Mouse (Mus musculus): Measurements from ENCODE around the gene Hoxa6. TPM values are rescaled to one million over a fixed set of nuclear protein-coding genes. Genes with fewer than 3 reads are reported as not detected.

Hoxa6 gene
- polyA plus RNA-seq, 1 experiment from 2014 or later: not detected

DNA sequence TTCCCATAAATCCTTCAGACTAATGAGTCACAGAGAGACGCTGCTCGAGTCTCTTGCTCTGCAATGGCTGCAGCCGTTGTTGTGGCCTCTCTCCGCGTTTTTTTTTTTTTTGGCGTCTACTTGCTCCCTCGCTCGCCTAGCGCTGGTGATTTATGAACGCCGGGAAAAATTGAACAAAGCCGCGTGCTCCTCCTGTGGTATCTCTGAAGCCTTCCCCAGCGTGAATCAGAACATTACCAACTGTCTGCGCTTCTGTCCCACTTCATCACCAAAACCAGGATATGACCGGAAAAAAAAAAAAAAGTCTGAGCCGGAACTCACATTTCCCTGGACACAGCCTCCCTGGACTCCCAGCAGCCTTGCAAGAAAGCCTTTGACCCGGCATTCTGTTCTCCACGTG lies 23.3 kb downstream of the Hoxa6 start:
- no peaks in the 10 kb centered on the region for H3K4me1 ChIP-seq
- no peak overlapping the region for H3K4me2 ChIP-seq (replicated peaks)

DNA sequence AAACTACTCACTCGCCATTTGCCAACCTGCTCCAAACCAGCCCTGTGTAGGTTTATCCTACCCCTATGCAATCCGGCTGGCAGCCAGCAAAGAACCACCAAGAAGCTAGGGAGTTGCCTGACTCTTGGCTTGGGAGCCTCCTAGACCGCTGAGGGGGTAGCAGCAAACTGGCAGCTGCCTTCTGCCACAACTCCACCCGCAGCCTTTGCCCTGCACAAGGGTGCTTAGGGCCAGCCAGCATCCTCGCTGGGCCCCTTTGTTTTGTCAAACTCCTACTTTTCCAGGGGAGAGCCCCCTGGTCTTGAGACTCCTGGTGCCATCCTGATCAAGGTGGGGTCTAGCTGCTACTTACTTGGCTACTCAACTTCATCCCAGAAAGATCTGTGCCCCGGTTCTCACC lies 23.9 kb downstream of the Hoxa6 start:
- Histone ChIP-seq H3K4me2 (replicated peaks) (no peak overlapping the region), H3K9ac (no peak overlapping the region), H3K27ac (no peak overlapping the region), H3K4me1 (no peaks in the 10 kb centered on the region), H3K27me3 (peaks cover 100% of the 10 kb centered on the region), H3K36me3 (no peaks in the 10 kb centered on the region), H3K4me3 (no peak overlapping the region), H3K9me3 (no peaks in the 10 kb centered on the region)
- 2% methylated on average over 6 of the region's 6 CpGs for WGBS
- no peak for ATAC-seq (ENCODE audit: insufficient number of reproducible peaks, insufficient read depth, low FRiP score, low TSS enrichment)

More for the DNA sequence above, 23.3 kb downstream of the Hoxa6 start:
- H3K4me3 ChIP-seq: no peak overlapping the region
- 1% methylated on average over 19 of the region's 19 CpGs for WGBS
- peaks cover 100% of the 10 kb centered on the region for H3K27me3 ChIP-seq
- no peak overlapping the region for H3K27ac ChIP-seq
- no peaks in the 10 kb centered on the region for H3K9me3 ChIP-seq
- ATAC-seq (ENCODE audit: insufficient number of reproducible peaks, insufficient read depth, low FRiP score, low TSS enrichment): no peak
- H3K36me3 ChIP-seq: no peaks in the 10 kb centered on the region
- H3K9ac ChIP-seq: no peak overlapping the region

GRCm38 (mm10) chr6:52183311-52184080 lies 25.0 kb downstream of the Hoxa6 start:
- Histone ChIP-seq H3K4me2 (replicated peaks) (no peak overlapping the region), H3K27me3 (peaks cover 100% of the 10 kb centered on the region), H3K9ac (no peak overlapping the region), H3K4me3 (no peak overlapping the region), H3K27ac (no peak overlapping the region), H3K4me1 (no peaks in the 10 kb centered on the region), H3K9me3 (no peaks in the 10 kb centered on the region), H3K36me3 (no peaks in the 10 kb centered on the region)
- no peak for ATAC-seq (ENCODE audit: insufficient number of reproducible peaks, insufficient read depth, low FRiP score, low TSS enrichment)
- WGBS: 7% methylated on average over 10 of the region's 10 CpGs

DNA sequence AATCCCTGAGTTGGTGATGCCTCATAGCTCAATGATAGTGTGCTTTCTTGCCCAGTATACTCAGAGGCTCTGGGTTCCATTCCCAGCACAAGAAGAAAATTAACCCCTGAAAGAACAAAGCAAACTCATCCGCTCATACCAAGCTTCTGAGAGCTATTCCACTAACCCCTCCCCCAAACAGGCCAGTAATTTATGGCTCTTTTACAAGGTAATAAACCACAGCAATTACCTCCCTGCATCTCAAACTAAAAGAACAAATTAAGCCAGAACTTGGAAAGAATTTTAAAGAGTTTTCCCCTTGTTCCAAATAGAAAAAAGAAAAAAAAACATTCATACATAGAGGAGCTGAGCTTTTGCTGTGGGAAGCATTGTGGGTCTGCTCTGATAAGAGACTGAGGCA lies 25.7 kb downstream of the Hoxa6 start:
- Histone ChIP-seq H3K27ac (no peak overlapping the region), H3K4me2 (replicated peaks) (no peak overlapping the region), H3K4me3 (no peak overlapping the region), H3K4me1 (no peaks in the 10 kb centered on the region), H3K27me3 (peaks cover 100% of the 10 kb centered on the region), H3K9ac (no peak overlapping the region), H3K9me3 (no peaks in the 10 kb centered on the region), H3K36me3 (no peaks in the 10 kb centered on the region)
- 3% methylated on average over 1 of the region's 1 CpGs for WGBS
- no peak for ATAC-seq (ENCODE audit: insufficient number of reproducible peaks, insufficient read depth, low FRiP score, low TSS enrichment)

DNA sequence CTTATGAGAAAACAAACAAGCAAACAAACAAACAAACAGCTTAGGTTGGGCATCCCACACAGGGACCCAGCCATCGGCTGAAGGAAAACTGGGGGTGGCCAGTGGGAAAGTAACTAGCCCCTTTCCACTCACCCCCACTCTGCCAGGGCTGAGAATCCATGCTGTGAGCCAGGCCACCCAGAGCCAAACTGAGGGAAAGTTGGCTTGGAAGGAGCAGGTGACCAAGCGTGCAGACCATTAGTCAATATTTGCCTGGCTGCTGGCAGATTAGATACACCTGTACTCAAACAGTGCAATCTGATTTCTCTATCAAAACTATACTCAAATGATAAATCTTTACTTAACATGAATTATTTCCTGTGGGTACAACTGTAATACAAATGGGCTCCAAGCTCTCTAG lies 26.5 kb downstream of the Hoxa6 start:
- no peaks in the 10 kb centered on the region for H3K36me3 ChIP-seq
- H3K4me2 ChIP-seq (replicated peaks): no peak overlapping the region
- WGBS: 16% methylated on average over 2 of the region's 2 CpGs
- peaks cover 99% of the 10 kb centered on the region for H3K27me3 ChIP-seq
- H3K9ac ChIP-seq: no peak overlapping the region
- no peaks in the 10 kb centered on the region for H3K9me3 ChIP-seq
- no peak overlapping the region for H3K4me3 ChIP-seq
- H3K27ac ChIP-seq: no peak overlapping the region
- ATAC-seq (ENCODE audit: insufficient number of reproducible peaks, insufficient read depth, low FRiP score, low TSS enrichment): no peak
- H3K4me1 ChIP-seq: no peaks in the 10 kb centered on the region

DNA sequence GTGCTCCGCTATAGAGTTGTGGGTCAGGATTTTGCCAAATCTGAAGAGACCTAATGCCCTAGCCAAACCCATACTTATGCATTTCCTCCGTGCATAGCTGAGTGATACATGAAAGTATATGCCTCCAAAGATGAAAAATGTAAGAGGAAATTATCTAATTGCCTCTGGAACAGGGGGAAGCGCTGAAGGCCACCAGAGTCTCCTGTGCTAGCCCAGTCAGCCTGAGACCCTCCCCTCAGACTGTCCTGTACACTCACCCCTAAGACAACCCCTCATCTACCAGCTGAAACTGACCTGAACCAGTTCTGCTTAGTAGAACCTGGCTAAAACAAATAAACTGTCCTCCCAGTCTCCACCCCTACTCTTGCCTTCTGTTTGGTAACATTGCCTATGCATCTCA lies 27.8 kb downstream of the Hoxa6 start:
- H3K36me3 ChIP-seq: no peaks in the 10 kb centered on the region
- ATAC-seq (ENCODE audit: insufficient number of reproducible peaks, insufficient read depth, low FRiP score, low TSS enrichment): no peak
- no peak overlapping the region for H3K9ac ChIP-seq
- WGBS: 3% methylated on average over 3 of the region's 3 CpGs
- H3K27ac ChIP-seq: no peak overlapping the region
- H3K27me3 ChIP-seq: peaks cover 99% of the 10 kb centered on the region
- no peaks in the 10 kb centered on the region for H3K4me1 ChIP-seq
- H3K4me2 ChIP-seq (replicated peaks): no peak overlapping the region
- H3K4me3 ChIP-seq: no peak overlapping the region
- H3K9me3 ChIP-seq: no peaks in the 10 kb centered on the region

DNA sequence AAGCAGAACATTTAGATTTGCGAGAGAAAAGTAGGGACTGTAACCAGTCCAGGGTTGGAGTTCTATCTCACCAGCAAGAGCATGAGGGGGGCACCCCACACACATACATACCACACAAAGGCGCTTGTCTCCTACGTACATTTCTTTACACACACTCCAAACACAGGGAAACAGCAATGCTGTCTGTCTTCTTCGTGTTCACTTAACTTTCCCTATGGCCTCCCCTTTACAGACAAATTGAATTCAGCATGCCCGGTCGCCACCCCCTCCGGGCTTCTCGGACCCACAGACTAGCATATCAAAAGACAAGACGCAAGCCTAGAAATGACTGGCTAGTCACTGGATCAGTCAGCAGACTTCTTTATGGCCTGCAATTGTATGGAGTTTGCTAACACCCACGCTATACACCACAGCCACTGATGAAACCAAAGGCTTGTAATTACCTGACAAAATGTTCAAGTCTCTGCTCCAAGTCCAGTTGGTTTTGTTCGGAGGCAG lies 28.3 kb downstream of the Hoxa6 start:
- H3K4me2 ChIP-seq (replicated peaks): no peak overlapping the region
- peaks cover 99% of the 10 kb centered on the region for H3K27me3 ChIP-seq
- ATAC-seq (ENCODE audit: insufficient number of reproducible peaks, insufficient read depth, low FRiP score, low TSS enrichment): no peak
- under 1% methylated on average over 11 of the region's 11 CpGs for WGBS
- H3K36me3 ChIP-seq: no peaks in the 10 kb centered on the region
- no peaks in the 10 kb centered on the region for H3K4me1 ChIP-seq
- no peaks in the 10 kb centered on the region for H3K9me3 ChIP-seq
- no peak overlapping the region for H3K4me3 ChIP-seq
- no peak overlapping the region for H3K27ac ChIP-seq
- no peak overlapping the region; the same call in 1 of the 2 replicates for H3K9ac ChIP-seq

GRCm38 (mm10) chr6:52179690-52180089 lies 28.8 kb downstream of the Hoxa6 start:
- Histone ChIP-seq H3K9ac (no peak overlapping the region; the same call in 1 of the 2 replicates), H3K4me3 (no peak overlapping the region; the same call in 1 of the 2 replicates), H3K9me3 (no peaks in the 10 kb centered on the region), H3K36me3 (no peaks in the 10 kb centered on the region), H3K27me3 (peaks cover 99% of the 10 kb centered on the region), H3K4me2 (replicated peaks) (no peak overlapping the region), H3K27ac (no peak overlapping the region), H3K4me1 (no peaks in the 10 kb centered on the region)
- ATAC-seq (ENCODE audit: insufficient number of reproducible peaks, insufficient read depth, low FRiP score, low TSS enrichment): no peak
- 2% methylated on average over 10 of the region's 10 CpGs for WGBS

- Histone ChIP-seq H3K4me3 (no peak overlapping the region), H3K27me3 (peaks cover 97% of the 10 kb centered on the region), H3K36me3 (no peaks in the 10 kb centered on the region), H3K4me1 (no peaks in the 10 kb centered on the region), H3K9ac (no peak overlapping the region), H3K4me2 (replicated peaks) (no peak overlapping the region; the same call in 1 of the 2 replicates), H3K27ac (no peak overlapping the region), H3K9me3 (no peaks in the 10 kb centered on the region)
- ATAC-seq (ENCODE audit: insufficient number of reproducible peaks, insufficient read depth, low FRiP score, low TSS enrichment): no peak
- 3% methylated on average over 4 of the region's 4 CpGs for WGBS
Measured at GRCm38 (mm10) chr6:52178918-52179665, 29.4 kb downstream of the Hoxa6 start.

- Histone ChIP-seq H3K4me3 (peak overlapping the region; percentile 11; the same call in 1 of the 2 replicates), H3K27me3 (peaks cover 95% of the 10 kb centered on the region), H3K27ac (no peak overlapping the region), H3K36me3 (no peaks in the 10 kb centered on the region), H3K4me1 (peaks cover under 1% of the 10 kb centered on the region; the same call in 1 of the 2 replicates), H3K9ac (no peak overlapping the region; the same call in 1 of the 2 replicates), H3K9me3 (no peaks in the 10 kb centered on the region), H3K4me2 (replicated peaks) (no peak overlapping the region)
- ATAC-seq (ENCODE audit: insufficient number of reproducible peaks, insufficient read depth, low FRiP score, low TSS enrichment): no peak
- WGBS: 1% methylated on average over 9 of the region's 9 CpGs
Measured at GRCm38 (mm10) chr6:52177806-52178205, 30.7 kb downstream of the Hoxa6 start.

- no peak for ATAC-seq (ENCODE audit: insufficient number of reproducible peaks, insufficient read depth, low FRiP score, low TSS enrichment)
- WGBS: under 1% methylated on average over 36 of the region's 36 CpGs
- H3K9ac ChIP-seq: no peak within 1 kb of the TSS; the same call in 1 of the 2 replicates
- peaks cover 5% of the 10 kb centered on the region; the same call in 1 of the 2 replicates for H3K4me1 ChIP-seq
- 0 out of 2 replicates have a peak within 1 kb of the TSS, but pooled peaks have one; percentile 23 for H3K27ac ChIP-seq
- H3K9me3 ChIP-seq: no peaks in the 10 kb centered on the region
- H3K36me3 ChIP-seq: no peaks in the 10 kb centered on the region
- no peak within 1 kb of the TSS; the same call in 1 of the 2 replicates for H3K4me2 ChIP-seq (replicated peaks)
- H3K27me3 ChIP-seq: peaks cover 95% of the 10 kb centered on the region
- H3K4me3 ChIP-seq: peak within 1 kb of the TSS; percentile 23; the same call in 1 of the 2 replicates
Measured at GRCm38 (mm10) chr6:52177061-52177735, 31.3 kb downstream of the Hoxa6 start, which contains the start of gene 5730596B20Rik. TSS of gene 5730596B20Rik (plus strand) at chr6:52177498.
